Comparison of ENCODE assay signal across 14 mouse cellular contexts in genomic region chr12:91161015-91161730, GRCm38 (mm10).
"Had no signal": no experiment of that assay in that cellular context is flagged by ENCODE, and none has a peak within 500 bp of the region (broad histone marks: within the 10 kb centered on the region; RNA-seq: fewer than 3 reads in every experiment).

No protein-coding gene starts in this region.

- H3K4me2 ChIP-seq: limb, embryonic 15.5 days; liver, embryonic 12.5 days; lung, embryonic 15.5 days; neural tube, embryonic 15.5 days; stomach, embryonic 15.5 days had no signal

- H3K9me3 ChIP-seq: limb, embryonic 15.5 days; liver, embryonic 12.5 days; lung, embryonic 15.5 days; midbrain, embryonic 10.5 days; neural tube, embryonic 15.5 days; stomach, embryonic 15.5 days had no signal

- H3K36me3 ChIP-seq: limb, embryonic 15.5 days; lung, embryonic 15.5 days; midbrain, embryonic 10.5 days; neural tube, embryonic 15.5 days; stomach, embryonic 15.5 days had no signal

- H3K4me3 ChIP-seq: limb, embryonic 15.5 days; liver, embryonic 12.5 days; lung, embryonic 15.5 days; midbrain, embryonic 10.5 days; myocyte; neural tube, embryonic 15.5 days; stomach, embryonic 15.5 days had no signal

- H3K27ac ChIP-seq: limb, embryonic 15.5 days; liver, embryonic 12.5 days; lung, embryonic 15.5 days; midbrain, embryonic 10.5 days; neural tube, embryonic 15.5 days; stomach, embryonic 15.5 days had no signal

- ATAC-seq: liver, embryonic 12.5 days had no signal

- H3K27me3 ChIP-seq: limb, embryonic 15.5 days; liver, embryonic 12.5 days; lung, embryonic 15.5 days; neural tube, embryonic 15.5 days; stomach, embryonic 15.5 days had no signal

- H3K9ac ChIP-seq: limb, embryonic 15.5 days; liver, embryonic 12.5 days; lung, embryonic 15.5 days; neural tube, embryonic 15.5 days; stomach, embryonic 15.5 days had no signal

- H3K4me1 ChIP-seq: limb, embryonic 15.5 days; liver, embryonic 12.5 days; lung, embryonic 15.5 days; midbrain, embryonic 10.5 days; neural tube, embryonic 15.5 days; stomach, embryonic 15.5 days had no signal

- DNase-seq: kidney, adult 9 months; kidney, postnatal 10 days; kidney, postnatal 4 days; midbrain, embryonic 14.5 days; right cerebral cortex, adult 18-20 months; right cerebral cortex, postnatal 4 days; thymus, postnatal 36 days had no signal
